Mouse (Mus musculus) forebrain, embryonic 14.5 days (tissue): ENCODE measurements around the gene Sec24c. TPM values are rescaled to one million over a fixed set of nuclear protein-coding genes. Genes with fewer than 3 reads are reported as not detected.
A peak's percentile ranks its signal among the peaks of the same experiment; 100 is the strongest.
"Not testable (repeated sequence)": the region's sequence is repeated elsewhere in the genome, so short reads cannot be mapped to it uniquely, and the experiment has no call there.

ENCODE experiments used
- ATAC-seq: fragments of 200-750 bp; cut with Nextera tagmentation; 2 replicates; pipeline ENCODE4 v1.8.0; 2017; ENCODE audit warnings: mild to moderate bottlenecking, moderate library complexity
- DNase-seq: peaks from one replicate; pipeline ENCODE4 v3.0.0-alpha.2; 2015; ENCODE audit warnings: low spot score
- H3K27ac ChIP-seq: fragments of 300-500 bp; sonication (generic); 2 replicates; pipeline ENCODE4 v1.5.1; 2014; ENCODE audit warnings: low read depth, mild to moderate bottlenecking, control low read depth, low read length, moderate library complexity
- H3K27me3 ChIP-seq: fragments of 300-500 bp; sonication (generic); replicated peaks from 2 replicates; pipeline ENCODE4 v1.6.1; 2014; ENCODE audit warnings: low read length, control low read depth, mixed read lengths; ENCODE audit not compliant: control insufficient read depth, insufficient read depth
- H3K36me3 ChIP-seq: fragments of 300-500 bp; sonication (generic); 2 replicates; pipeline ENCODE4 v1.6.1; 2014; ENCODE audit warnings: low read length, control low read depth; ENCODE audit not compliant: control insufficient read depth, insufficient read depth
- H3K4me1 ChIP-seq: fragments of 300-500 bp; sonication (generic); 2 replicates; pipeline ENCODE4 v1.6.1; 2014; ENCODE audit warnings: antibody characterized with exemption, low read length, control low read depth; ENCODE audit not compliant: control insufficient read depth, insufficient read depth
- H3K4me2 ChIP-seq: fragments of 300-500 bp; sonication (generic); 2 replicates; pipeline ENCODE4 v1.6.1; 2014; ENCODE audit warnings: mild to moderate bottlenecking, control low read depth, low read length
- H3K4me3 ChIP-seq: fragments of 300-500 bp; sonication (generic); 2 replicates; pipeline ENCODE4 v1.5.1; 2014; ENCODE audit warnings: low read depth, low read length, control low read depth
- H3K9ac ChIP-seq: fragments of 300-500 bp; sonication (generic); 2 replicates; pipeline ENCODE4 v1.6.1; 2014; ENCODE audit warnings: mild to moderate bottlenecking, low read length, control low read depth, moderate library complexity
- H3K9me3 ChIP-seq: fragments of 300-500 bp; sonication (generic); replicated peaks from 2 replicates; pipeline ENCODE4 v1.6.1; 2016; ENCODE audit warnings: low read length, control low read depth, mixed read lengths; ENCODE audit not compliant: control insufficient read depth
- WGBS: fragments of 180-500 bp; shearing (Covaris S2); extraction: QIAGEN DNeasy Blood & Tissue Kit; methylation state at CpG from one replicate; pipeline ENCODE4 v1.1.7; 2014; 5-methylcytosine and 5-hydroxymethylcytosine counted together
- polyA plus RNA-seq: library from polyadenylated mRNA; unstranded; fragments of >200 nt; fragmentation: Nextera tagmentation; extraction: Ambion mirVana; gene quantifications from 2 replicates; pipeline ENCODE4 v1.2.1, GENCODE M21; 2014

Sec24c gene
- polyA plus RNA-seq, 1 experiment from 2014 or later, result 64.9 TPM

DNA sequence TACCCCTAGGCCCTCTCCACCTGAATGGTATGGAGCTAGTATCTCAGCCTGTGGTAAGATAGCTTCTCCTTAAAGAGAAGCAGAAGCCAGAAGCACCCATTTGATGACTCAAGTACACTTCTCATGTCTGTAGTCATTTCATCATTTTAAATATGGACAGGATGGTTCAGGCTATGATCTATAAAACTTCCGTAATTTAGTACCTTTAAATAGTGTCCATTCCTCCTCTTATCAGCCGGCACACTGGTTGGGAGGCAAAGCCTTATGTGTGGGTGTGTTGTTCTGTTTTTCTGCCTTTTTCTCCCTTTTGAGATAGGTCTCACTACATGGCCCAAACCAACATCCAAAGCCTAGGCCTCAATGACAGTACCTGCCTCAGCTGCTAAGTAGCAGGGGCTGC is 24.4 kb downstream of the Sec24c start:
- no peak overlapping the region for H3K4me3 ChIP-seq
- H3K9me3 ChIP-seq, result no peaks in the 10 kb centered on the region
- DNase-seq, result no peak
- H3K36me3 ChIP-seq, result peaks cover 24% of the 10 kb centered on the region
- H3K9ac ChIP-seq, result peak overlapping the region; percentile 35
- 85% methylated on average over 2 of the region's 2 CpGs for WGBS
- H3K27me3 ChIP-seq, result no peaks in the 10 kb centered on the region
- H3K4me1 ChIP-seq, result peaks cover 37% of the 10 kb centered on the region
- no peak for ATAC-seq
- no peak overlapping the region; the same call in 1 of the 2 replicates for H3K4me2 ChIP-seq
- no peak overlapping the region for H3K27ac ChIP-seq

DNA sequence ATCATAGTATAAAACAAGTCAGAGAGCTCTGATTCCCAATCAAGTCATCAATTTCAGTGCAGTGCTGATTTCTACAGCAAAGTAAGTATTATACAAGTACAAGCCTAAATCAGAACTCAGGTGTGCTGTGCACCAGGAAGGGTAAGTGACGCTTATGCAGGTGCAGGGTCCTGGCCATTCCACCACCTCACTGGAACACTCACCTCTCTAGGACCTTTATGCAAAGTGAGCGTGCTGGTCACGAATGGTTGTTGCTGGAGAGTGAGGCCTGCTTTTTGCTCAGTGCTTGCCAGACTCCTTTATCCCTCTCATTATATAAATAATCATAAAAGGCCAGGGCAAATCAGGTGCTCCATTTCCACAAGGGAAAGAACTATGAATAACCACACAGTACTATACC is 26.3 kb downstream of the Sec24c start:
- DNase-seq (no peak), ATAC-seq (no peak)
- WGBS, result 87% methylated on average over 3 of the region's 3 CpGs
- H3K9ac ChIP-seq, result no peak overlapping the region
- H3K4me2 ChIP-seq, result no peak overlapping the region
- no peaks in the 10 kb centered on the region for H3K9me3 ChIP-seq
- H3K4me1 ChIP-seq, result peaks cover 43% of the 10 kb centered on the region
- no peak overlapping the region for H3K27ac ChIP-seq
- no peak overlapping the region for H3K4me3 ChIP-seq
- H3K27me3 ChIP-seq, result no peaks in the 10 kb centered on the region
- peaks cover 29% of the 10 kb centered on the region; the same call in 1 of the 2 replicates for H3K36me3 ChIP-seq

DNA sequence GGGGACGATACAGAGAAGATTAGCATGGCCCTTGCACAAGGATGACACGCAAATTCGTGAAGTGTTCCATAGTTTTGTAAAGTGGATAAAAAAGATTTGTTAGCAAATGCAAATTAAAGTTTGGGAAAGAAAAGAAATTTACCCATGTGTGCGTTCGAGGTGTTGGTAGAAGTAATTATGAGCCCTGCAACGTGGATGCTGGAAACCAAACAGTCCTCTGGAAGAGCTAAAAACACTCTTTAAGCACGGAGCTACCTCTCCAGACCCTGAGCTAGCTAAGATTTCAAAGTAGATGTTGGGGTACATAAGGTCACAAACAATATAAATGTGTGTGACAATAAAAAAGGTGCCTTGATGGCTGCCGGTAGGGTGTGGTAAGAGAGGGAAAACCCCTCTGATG is 27.4 kb downstream of the Sec24c start:
- H3K4me3 ChIP-seq, result peak overlapping the region; percentile 63; the same call in 1 of the 2 replicates
- H3K27me3 ChIP-seq, result no peaks in the 10 kb centered on the region
- H3K9me3 ChIP-seq, result no peaks in the 10 kb centered on the region
- peaks cover 32% of the 10 kb centered on the region; the same call in 1 of the 2 replicates for H3K36me3 ChIP-seq
- H3K9ac ChIP-seq, result peak overlapping the region; percentile 79; the same call in 1 of the 2 replicates
- H3K4me2 ChIP-seq, result peak overlapping the region; percentile 70
- H3K4me1 ChIP-seq, result peaks cover 35% of the 10 kb centered on the region
- DNase-seq (no peak), ATAC-seq (no peak)
- H3K27ac ChIP-seq, result no peak overlapping the region
- 78% methylated on average over 8 of the region's 8 CpGs for WGBS

DNA sequence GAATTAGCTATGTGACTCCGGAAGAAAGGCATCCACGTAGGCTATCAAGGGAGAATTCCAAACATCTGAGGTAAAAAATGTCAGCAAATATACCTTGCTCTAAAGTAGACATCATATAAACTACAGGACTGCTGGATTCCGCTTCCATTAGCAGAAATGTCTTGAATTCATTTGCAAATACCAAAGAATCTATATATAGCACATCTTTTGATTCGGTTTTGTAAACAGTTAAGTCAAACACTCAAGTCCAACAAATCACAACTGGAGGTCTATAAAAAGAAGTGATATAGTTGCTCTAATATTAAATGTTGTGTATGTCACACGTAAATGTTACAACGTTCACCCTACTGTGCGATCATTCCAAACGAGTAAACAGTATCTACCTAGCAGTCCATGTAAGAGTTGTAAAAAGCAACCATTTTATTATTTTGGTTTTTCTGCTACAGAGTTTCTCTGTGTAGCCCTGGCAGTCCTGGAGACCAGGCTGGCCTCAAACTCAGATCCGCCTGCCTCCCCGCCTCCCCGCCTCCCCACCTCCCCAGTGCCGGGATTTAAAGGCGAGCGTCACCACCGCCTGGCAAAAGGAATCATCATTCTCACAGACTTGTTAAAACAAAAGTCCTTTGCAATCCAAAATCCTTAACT is 28.1 kb downstream of the Sec24c start:
- Histone ChIP-seq H3K27ac (peak overlapping the region; percentile 87), H3K36me3 (peaks cover 32% of the 10 kb centered on the region; the same call in 1 of the 2 replicates), H3K9me3 (no peaks in the 10 kb centered on the region), H3K4me1 (peaks cover 30% of the 10 kb centered on the region), H3K27me3 (no peaks in the 10 kb centered on the region), H3K9ac (peak overlapping the region; percentile 79), H3K4me2 (peak overlapping the region; percentile 70), H3K4me3 (peak overlapping the region; percentile 63)
- DNase-seq, result no peak
- WGBS, result 15% methylated on average over 15 of the region's 15 CpGs
- ATAC-seq, result peak; percentile 24

DNA sequence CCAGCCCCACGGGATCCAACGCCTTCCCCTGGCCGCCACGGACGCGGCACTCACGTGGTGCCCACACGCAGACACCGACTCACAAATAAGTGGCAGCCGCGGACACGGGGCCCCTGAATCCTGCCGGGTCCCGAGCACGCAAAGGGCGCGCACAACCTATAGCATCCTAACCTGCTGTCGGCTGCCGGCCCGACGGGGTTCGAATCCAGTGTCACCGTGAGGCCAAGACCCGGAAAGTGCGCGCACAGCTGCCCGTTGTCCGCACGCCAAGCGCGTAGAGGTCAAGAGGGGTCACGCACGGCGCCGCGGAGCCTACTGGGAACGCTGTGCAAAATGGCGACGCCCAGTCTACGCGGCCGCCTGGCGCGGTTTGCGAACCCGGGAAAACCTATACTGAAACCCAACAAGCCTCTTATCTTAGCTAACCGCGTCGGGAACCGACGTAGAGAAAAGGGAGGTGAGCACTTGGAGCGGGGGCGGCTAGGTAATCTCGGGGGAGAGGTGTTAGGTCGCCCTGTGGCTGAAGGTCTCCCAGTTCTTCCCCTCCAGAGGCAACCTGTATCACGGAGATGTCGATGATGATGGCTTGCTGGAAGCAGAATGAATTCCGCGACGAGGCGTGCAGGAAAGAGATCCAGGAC is 28.8 kb downstream of the Sec24c start, which contains the start of gene Chchd1:
TSS of gene Chchd1 (plus strand) at position 266 of the 641 bp plus-strand sequence.
- Histone ChIP-seq H3K27ac (peak within 1 kb of the TSS; percentile 87), H3K27me3 (no peaks in the 10 kb centered on the region), H3K4me1 (peaks cover 28% of the 10 kb centered on the region), H3K4me3 (peak within 1 kb of the TSS; percentile 63), H3K36me3 (peaks cover 31% of the 10 kb centered on the region; the same call in 1 of the 2 replicates), H3K9ac (peak within 1 kb of the TSS; percentile 79), H3K4me2 (peak within 1 kb of the TSS; percentile 70), H3K9me3 (no peaks in the 10 kb centered on the region)
- DNase-seq, result peak; percentile 89
- ATAC-seq, result peak; percentile 67
- under 1% methylated on average over 61 of the region's 61 CpGs for WGBS

DNA sequence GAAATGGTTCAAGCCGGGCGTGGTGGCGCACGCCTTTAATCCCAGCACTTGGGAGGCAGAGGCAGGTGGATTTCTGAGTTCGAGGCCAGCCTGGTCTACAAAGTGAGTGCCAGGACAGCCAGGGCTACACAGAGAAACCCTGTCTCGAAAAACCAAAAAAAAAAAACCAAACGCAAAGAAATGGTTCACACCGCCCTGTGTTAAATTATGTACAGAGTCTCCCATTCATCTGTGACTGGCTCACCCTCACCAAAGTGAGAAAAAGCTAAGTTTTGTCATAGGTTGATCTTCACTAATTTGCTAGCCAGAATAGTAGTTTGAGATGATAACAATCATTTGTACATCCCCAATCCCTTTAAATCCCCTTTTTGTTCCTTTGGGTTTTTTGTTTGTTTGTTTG is 29.4 kb downstream of the Sec24c start:
- not testable (repeated sequence) for H3K9me3 ChIP-seq, DNase-seq, H3K27me3 ChIP-seq, ATAC-seq
- H3K36me3 ChIP-seq, result peaks cover 25% of the 10 kb centered on the region; the same call in 1 of the 2 replicates
- H3K27ac ChIP-seq, result peak overlapping the region; percentile 87
- H3K4me2 ChIP-seq, result peak overlapping the region; percentile 70
- peaks cover 22% of the 10 kb centered on the region for H3K4me1 ChIP-seq
- H3K9ac ChIP-seq, result peak overlapping the region; percentile 79
- H3K4me3 ChIP-seq, result peak overlapping the region; percentile 63
- WGBS, result 9% methylated on average over 8 of the region's 8 CpGs

DNA sequence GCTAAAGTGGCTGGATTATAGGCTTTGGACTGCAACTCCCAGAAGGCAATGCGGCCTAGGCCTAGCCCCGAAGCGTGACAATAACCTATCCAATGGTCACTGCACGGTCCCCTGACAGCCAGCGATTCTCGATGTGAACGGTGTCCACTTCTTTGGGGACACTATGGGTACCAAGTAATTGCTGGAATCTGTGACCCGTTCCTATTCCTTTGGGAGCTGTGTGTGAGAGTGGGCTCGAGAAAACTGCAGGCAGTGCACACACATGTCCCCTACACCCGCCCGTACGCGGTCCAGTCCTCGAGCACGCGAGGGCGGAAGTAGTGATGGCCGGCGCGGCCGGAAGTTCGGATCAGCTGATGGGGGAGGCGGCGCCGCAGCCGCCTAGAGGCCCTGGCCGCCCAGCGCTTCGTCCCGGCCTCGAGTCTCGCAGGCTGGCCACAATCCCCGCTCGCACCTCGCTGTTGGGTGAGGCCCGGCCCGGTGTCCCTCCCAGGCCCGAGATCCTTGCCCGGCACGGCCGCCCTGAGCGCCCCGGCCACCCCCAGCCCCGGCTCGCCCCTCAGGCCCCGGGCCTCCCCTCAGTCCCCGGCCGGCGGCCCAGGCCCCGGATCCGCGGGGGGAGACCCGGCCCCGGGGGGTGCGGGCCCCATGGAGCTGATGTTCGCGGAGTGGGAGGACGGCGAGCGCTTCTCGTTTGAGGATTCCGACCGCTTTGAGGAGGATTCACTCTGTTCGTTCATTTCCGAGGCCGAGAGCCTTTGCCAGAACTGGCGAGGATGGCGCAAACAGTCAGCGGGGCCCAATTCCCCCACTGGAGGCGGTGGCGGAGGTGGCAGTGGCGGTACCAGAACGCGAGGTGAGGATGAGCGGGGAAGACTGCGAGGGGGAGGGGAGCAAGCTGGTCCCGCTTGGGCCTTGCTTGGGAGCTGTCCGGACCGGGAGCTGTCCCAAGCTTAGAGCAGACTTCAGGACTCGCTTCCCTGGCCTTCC is 33.4 kb downstream of the Sec24c start, which contains the start of gene Zswim8:
TSS of gene Zswim8 (plus strand) at position 352 of the 990 bp plus-strand sequence.
- H3K27me3 ChIP-seq, result no peaks in the 10 kb centered on the region
- WGBS, result under 1% methylated on average over 78 of the region's 80 CpGs
- H3K36me3 ChIP-seq, result peaks cover 38% of the 10 kb centered on the region
- H3K9me3 ChIP-seq, result no peaks in the 10 kb centered on the region
- peaks cover 14% of the 10 kb centered on the region for H3K4me1 ChIP-seq
- H3K27ac ChIP-seq, result peak within 1 kb of the TSS; percentile 79
- peak within 1 kb of the TSS; percentile 96 for H3K9ac ChIP-seq
- H3K4me2 ChIP-seq, result peak within 1 kb of the TSS; percentile 78
- ATAC-seq (peak; percentile 94), DNase-seq (peak; percentile 95)
- peak within 1 kb of the TSS; percentile 97 for H3K4me3 ChIP-seq

DNA sequence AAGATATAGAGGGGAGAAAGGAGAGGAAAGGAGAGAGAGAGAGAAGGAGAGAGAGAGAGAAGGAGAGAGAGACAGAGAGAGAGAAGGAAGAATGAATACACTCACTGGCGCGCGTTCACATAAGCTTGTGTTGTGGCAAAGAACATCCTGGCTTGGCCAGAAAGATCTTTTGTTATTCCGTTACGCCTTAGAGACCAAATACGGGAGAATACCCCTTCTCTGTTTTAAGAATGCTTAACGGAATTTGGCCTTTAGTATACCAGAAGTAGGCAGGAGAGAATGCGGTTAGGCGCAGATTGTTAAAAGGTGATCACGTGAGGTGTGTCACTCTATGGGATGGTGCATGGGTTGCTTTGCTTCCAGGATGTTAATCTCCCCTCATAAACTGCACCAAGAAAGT is 34.1 kb downstream of the Sec24c start:
- no peak overlapping the region for H3K27ac ChIP-seq
- 9% methylated on average over 10 of the region's 10 CpGs for WGBS
- ATAC-seq (no peak), DNase-seq (peak; percentile 11)
- peaks cover 14% of the 10 kb centered on the region for H3K4me1 ChIP-seq
- peaks cover 46% of the 10 kb centered on the region for H3K36me3 ChIP-seq
- no peaks in the 10 kb centered on the region for H3K27me3 ChIP-seq
- H3K9ac ChIP-seq, result peak overlapping the region; percentile 96
- no peaks in the 10 kb centered on the region for H3K9me3 ChIP-seq
- peak overlapping the region; percentile 97 for H3K4me3 ChIP-seq
- H3K4me2 ChIP-seq, result peak overlapping the region; percentile 78
